Mouse (Mus musculus) frontal cortex, postnatal 10 days (tissue): ENCODE measurements around the gene Hist1h2ak.
"Not testable (repeated sequence)": the region's sequence is repeated elsewhere in the genome, so short reads cannot be mapped to it uniquely, and the experiment has no call there.

ENCODE experiments used
- DNase-seq, 2 experiments: peaks; one replicate each; pipeline ENCODE4 v3.0.0; 2022; ENCODE audit warnings: low spot score in 2 of 2, mixed read lengths in 1 of 2

Gene Hist1h2ak

GRCm38 (mm10) chr13:21753524-21754285 lies at the start of gene Hist1h2ak, which contains the start of gene Hist1h2bn:
Gene Hist1h2ak (minus strand): TSS chr13:21753827.
Gene Hist1h2bn (plus strand): TSS chr13:21754123.
- DNase-seq = peak; percentile 52 to 71

- DNase-seq = not testable (repeated sequence)
These were observed 49.4 kb upstream of the Hist1h2ak start for GRCm38 (mm10) chr13:21803058-21803457.

GRCm38 (mm10) chr13:21797163-21797562 lies 43.5 kb upstream of the Hist1h2ak start:
- not testable (repeated sequence) for DNase-seq

GRCm38 (mm10) chr13:21795584-21795983 lies 42.0 kb upstream of the Hist1h2ak start:
- no peak for DNase-seq

- DNase-seq = no peak
These were observed 37.1 kb upstream of the Hist1h2ak start for GRCm38 (mm10) chr13:21790601-21791283.

- no peak for DNase-seq
These were observed 36.3 kb upstream of the Hist1h2ak start for GRCm38 (mm10) chr13:21789925-21790324.

GRCm38 (mm10) chr13:21787760-21788593 lies 34.4 kb upstream of the Hist1h2ak start:
- no peak for DNase-seq

- DNase-seq = peak; percentile 86 to 87
These were observed 33.4 kb upstream of the Hist1h2ak start, which contains the start of the genes Hist1h2an and Hist1h2bp for GRCm38 (mm10) chr13:21786899-21787629. Gene Hist1h2an (minus strand): TSS chr13:21787218. Gene Hist1h2bp (plus strand): TSS chr13:21787461.

GRCm38 (mm10) chr13:21786189-21786898 lies 32.7 kb upstream of the Hist1h2ak start:
- DNase-seq = no peak

GRCm38 (mm10) chr13:21784311-21784710 lies 30.7 kb upstream of the Hist1h2ak start:
- no peak for DNase-seq

- DNase-seq = no peak
These were observed 30.1 kb upstream of the Hist1h2ak start for GRCm38 (mm10) chr13:21783734-21784161.

- peak; percentile 22 to 34 for DNase-seq
These were observed 29.6 kb upstream of the Hist1h2ak start, which contains the start of gene Hist1h3i for GRCm38 (mm10) chr13:21783255-21783617. Gene Hist1h3i (minus strand): TSS chr13:21783370.

GRCm38 (mm10) chr13:21782361-21783254 lies 29.0 kb upstream of the Hist1h2ak start:
- not testable (repeated sequence) for DNase-seq

GRCm38 (mm10) chr13:21781639-21782038 lies 28.0 kb upstream of the Hist1h2ak start:
- no peak for DNase-seq

- DNase-seq = no peak
These were observed 27.5 kb upstream of the Hist1h2ak start for GRCm38 (mm10) chr13:21781021-21781555.

GRCm38 (mm10) chr13:21779767-21780731 lies 26.4 kb upstream of the Hist1h2ak start, which contains the start of gene Hist1h1b:
Gene Hist1h1b (minus strand): TSS chr13:21780625.
- peak; percentile 24 for DNase-seq
